Mouse (Mus musculus): Measurements from ENCODE around the gene Olfr684. TPM values are rescaled to one million over a fixed set of nuclear protein-coding genes. Genes with fewer than 3 reads are reported as not detected.

Gene Olfr684
- total RNA-seq (2021) = not detected
- long read RNA-seq, experiment 1 = 0 reads
- long read RNA-seq, experiment 2 = 0 reads

DNA sequence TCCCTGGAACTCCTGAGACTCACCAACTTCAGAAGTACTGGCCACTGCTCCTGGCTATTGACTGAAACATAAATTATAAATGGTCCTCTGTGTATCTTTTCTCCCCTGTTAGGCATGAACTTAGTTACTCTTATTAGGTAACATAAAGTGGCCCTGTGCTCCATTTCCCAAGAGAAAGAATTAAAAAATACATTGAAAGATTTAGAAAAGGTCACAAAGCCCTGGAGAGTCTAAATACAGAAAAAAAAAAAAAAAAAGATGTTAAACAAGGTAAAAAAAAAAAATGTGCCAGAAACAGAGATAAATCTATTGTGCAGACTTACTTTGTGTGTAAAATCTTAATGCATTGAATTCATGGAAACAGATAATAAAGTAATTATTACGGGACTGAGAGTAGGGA is at the start of gene Olfr684:
Gene Olfr684 (minus strand): TSS at position 101 of the 400 bp plus-strand sequence.
- no peak for DNase-seq (ENCODE audit: low spot score in 2 of 2)
- intact Hi-C loops (cut with DNase I) = no loop called here

GRCm38 (mm10) chr7:105207385-105207784 is 43.9 kb upstream of the Olfr684 start, which contains the start of gene Olfr686:
TSS of gene Olfr686 (minus strand) at chr7:105207485.
- intact Hi-C loops (cut with DNase I) = no loop called here

GRCm38 (mm10) chr7:105185912-105186311 is 22.5 kb upstream of the Olfr684 start, which contains the start of gene Olfr685:
TSS of gene Olfr685 (minus strand) at chr7:105186012.
- intact Hi-C loops (cut with DNase I) = no loop called here
- DNase-seq (ENCODE audit: low spot score in 2 of 2) = no peak

More at GRCm38 (mm10) chr7:105207385-105207784, 43.9 kb upstream of the Olfr684 start, which contains the start of gene Olfr686:
- DNase-seq (ENCODE audit: low spot score in 2 of 2) = no peak

- intact Hi-C loops (cut with DNase I) = loop anchor here (5.0 kb wide), 2 partner anchors 307 to 357 kb away; no protein-coding TSS in a partner anchor
- DNase-seq (ENCODE audit: low spot score in 2 of 2) = peak; percentile 52 to 57
Measured at GRCm38 (mm10) chr7:105170773-105171172, 7.3 kb upstream of the Olfr684 start.

DNA sequence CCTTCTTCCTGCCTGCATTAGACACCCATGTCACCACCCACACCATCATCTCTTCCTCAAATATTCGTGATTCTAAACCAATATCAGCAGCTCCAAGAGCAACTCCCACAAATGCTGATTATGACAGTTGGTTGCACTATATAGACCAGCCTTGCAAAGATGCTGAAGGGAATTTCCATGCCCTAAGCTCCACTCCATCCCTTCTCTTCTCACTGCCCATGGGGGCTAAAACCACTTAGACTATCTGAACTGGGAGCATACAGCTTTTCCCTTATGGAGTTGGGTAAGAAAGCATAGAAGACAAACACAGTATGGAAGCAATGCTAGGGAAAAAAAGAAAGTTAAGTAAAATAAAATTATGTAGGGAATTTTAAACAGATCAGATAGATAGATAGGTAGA is 16.5 kb downstream of the Olfr684 start, which contains the start of gene Olfr683:
Gene Olfr683 (minus strand): TSS at position 101 of the 400 bp plus-strand sequence.
- intact Hi-C loops (cut with DNase I) = no loop called here
- no peak for DNase-seq (ENCODE audit: low spot score in 2 of 2)

DNA sequence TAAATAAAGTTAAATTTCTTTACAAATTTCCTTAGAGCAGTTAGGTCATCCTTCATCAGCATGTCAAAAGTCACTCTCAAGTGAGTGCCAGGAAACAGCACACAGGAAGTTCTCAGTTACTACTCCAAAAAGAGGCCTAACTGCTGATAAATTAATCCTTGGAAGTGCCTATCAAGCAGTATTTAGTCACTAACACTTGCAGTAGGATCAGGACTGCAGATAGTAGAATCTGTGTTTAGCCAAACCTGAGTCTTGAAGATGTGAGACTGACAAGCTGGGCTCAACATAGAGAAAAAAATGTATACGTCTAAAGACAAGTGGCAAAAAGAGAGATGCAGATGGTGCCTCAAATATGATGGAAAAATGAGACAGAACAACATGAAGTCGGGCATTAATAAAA is 22.2 kb downstream of the Olfr684 start:
- intact Hi-C loops (cut with DNase I) = no loop called here
- no peak for DNase-seq (ENCODE audit: low spot score in 2 of 2)

GRCm38 (mm10) chr7:105116536-105116935 is 46.9 kb downstream of the Olfr684 start, which contains the start of gene Olfr681:
TSS of gene Olfr681 (plus strand) at chr7:105116836.
- intact Hi-C loops (cut with DNase I) = no loop called here
- no peak for DNase-seq (ENCODE audit: low spot score in 2 of 2)

Other genes starting within 250 kb of the Olfr684 start
- not detected for gene Olfr667, start 242.2 kb downstream of the Olfr684 start, total RNA-seq (2021)
- gene Olfr668, start 235.6 kb downstream of the Olfr684 start, total RNA-seq (2021) = not detected
- not detected for gene Olfr669, start 229.4 kb downstream of the Olfr684 start, total RNA-seq (2021)
- not detected for gene Olfr670, start 201.0 kb downstream of the Olfr684 start, total RNA-seq (2021)
- not detected for gene Olfr671, start 184.5 kb downstream of the Olfr684 start, total RNA-seq (2021)
- not detected for gene Olfr672, start 161.6 kb downstream of the Olfr684 start, total RNA-seq (2021)
- gene Olfr675, start 135.2 kb downstream of the Olfr684 start, total RNA-seq (2021) = not detected
- gene Olfr676, start 131.0 kb downstream of the Olfr684 start, total RNA-seq (2021) = not detected
- not detected for gene Olfr677, start 112.3 kb downstream of the Olfr684 start, total RNA-seq (2021)
- not detected for gene Olfr678, start 99.2 kb downstream of the Olfr684 start, total RNA-seq (2021)
- not detected for gene Olfr679, start 82.4 kb downstream of the Olfr684 start, total RNA-seq (2021)
- gene Olfr680-ps1, start 70.8 kb downstream of the Olfr684 start, total RNA-seq (2021) = not detected
- gene Olfr681, start 46.8 kb downstream of the Olfr684 start, total RNA-seq (2021) = not detected
- not detected for gene Olfr683, start 16.6 kb downstream of the Olfr684 start, total RNA-seq (2021)
- not detected for gene Olfr685, start 22.4 kb upstream of the Olfr684 start, total RNA-seq (2021)
- not detected for gene Olfr686, start 43.8 kb upstream of the Olfr684 start, total RNA-seq (2021)
- gene Olfr688, start 124.4 kb upstream of the Olfr684 start, total RNA-seq (2021) = not detected
- gene Olfr689, start 147.5 kb upstream of the Olfr684 start, total RNA-seq (2021) = not detected
- gene Olfr690, start 170.5 kb upstream of the Olfr684 start, total RNA-seq (2021) = 1 to 10 TPM in 1 of 2 experiments, under 1 TPM in 1; 0.87 to 1.1 TPM
- gene Olfr691, start 178.6 kb upstream of the Olfr684 start, total RNA-seq (2021) = 1 to 10 TPM; 1.1 to 1.4 TPM
- not detected for gene Olfr692, start 204.6 kb upstream of the Olfr684 start, total RNA-seq (2021)
- gene Gm5901, start 211.4 kb upstream of the Olfr684 start, total RNA-seq (2021) = not detected
- 10 to 100 TPM; 70.2 to 74.2 TPM for gene Fam160a2, start 236.4 kb upstream of the Olfr684 start, total RNA-seq (2021)
- gene Cnga4, start 240.9 kb upstream of the Olfr684 start, total RNA-seq (2021) = under 1 TPM; 0.37 to 0.51 TPM